Mouse (Mus musculus) CH12.LX (cell line): ENCODE measurements around the gene Adipor2. TPM values are rescaled to one million over a fixed set of nuclear protein-coding genes. Genes with fewer than 3 reads are reported as not detected.

Experiments used
- DNase-seq: peaks from one replicate; pipeline ENCODE4 v3.0.0-alpha.2; 2013; ENCODE audit errors: extremely low read depth
- H3K27ac ChIP-seq: 2 replicates; pipeline ENCODE4 v1.5.1; 2012; ENCODE audit warnings: low read depth, mild to moderate bottlenecking, control low read depth, moderate library complexity; ENCODE audit not compliant: insufficient read depth
- H3K27me3 ChIP-seq: replicated peaks from 2 replicates; pipeline ENCODE3; 2012; ENCODE audit warnings: inconsistent platforms
- H3K36me3 ChIP-seq, 2 experiments: replicated peaks in 1 of 2; 2 replicates each; pipeline versions ENCODE3 to v1.6.1; 2012; ENCODE audit warnings: inconsistent platforms in 1 of 2, low read length in 1 of 2, mild to moderate bottlenecking in 1 of 2, mixed read lengths in 1 of 2, moderate library complexity in 1 of 2; ENCODE audit not compliant: control insufficient read depth in 1 of 2, insufficient read depth in 1 of 2
- H3K4me1 ChIP-seq, 2 experiments: 2 replicates each; pipeline ENCODE4 v1.6.1; 2012; ENCODE audit warnings: inconsistent platforms in 1 of 2, moderate library complexity in 1 of 2; ENCODE audit not compliant: insufficient read depth in 2 of 2, control insufficient read depth in 1 of 2
- H3K4me2 ChIP-seq: 2 replicates; pipeline ENCODE4 v1.6.1; 2012; ENCODE audit warnings: low read depth, mild to moderate bottlenecking, control low read depth; ENCODE audit not compliant: poor library complexity, insufficient read depth, severe bottlenecking
- H3K4me3 ChIP-seq, 3 experiments: fragments of 150-350 bp in 1 of 3; sonication (generic) in 1 of 3; replicated peaks in 1 of 3; 2 replicates each; pipeline versions ENCODE3 to v1.5.1; 2011 to 2012; ENCODE audit warnings: low read depth in 2 of 3, low read length in 2 of 3, mild to moderate bottlenecking in 2 of 3, moderate library complexity in 2 of 3, control low read depth in 1 of 3, improper control_type of control experiment in 1 of 3, inconsistent platforms in 1 of 3, mixed read lengths in 1 of 3; ENCODE audit not compliant: poor library complexity in 1 of 3
- H3K79me2 ChIP-seq: replicated peaks from 2 replicates; pipeline ENCODE4 v1.6.1; 2012; ENCODE audit warnings: mild to moderate bottlenecking, moderate library complexity; ENCODE audit not compliant: control insufficient read depth, poor library complexity, insufficient read depth, severe bottlenecking; ENCODE audit errors: extremely low read depth
- H3K9ac ChIP-seq: 2 replicates; pipeline ENCODE4 v1.6.1; 2012; ENCODE audit warnings: low read depth, mild to moderate bottlenecking, control low read depth, moderate library complexity; ENCODE audit not compliant: insufficient read depth
- H3K9me3 ChIP-seq: replicated peaks from 2 replicates; pipeline ENCODE3; 2012; ENCODE audit warnings: low read length, inconsistent platforms, mixed read lengths
- BHLHE40 ChIP-seq: IDR thresholded peaks from 2 replicates; pipeline ENCODE4 v1.6.1; 2011; ENCODE audit warnings: mild to moderate bottlenecking, low read depth, low read length, improper control_type of control experiment
- CTCF ChIP-seq, 2 experiments: IDR thresholded peaks in 1 of 2; conservative IDR thresholded peaks in 1 of 2; 2 replicates each; pipeline ENCODE4 v1.5.1; 2011 to 2012; ENCODE audit warnings: low read depth in 2 of 2, low read length in 2 of 2, improper control_type of control experiment in 1 of 2, inconsistent platforms in 1 of 2, mild to moderate bottlenecking in 1 of 2, moderate library complexity in 1 of 2
- ELF1 ChIP-seq: IDR thresholded peaks from 2 replicates; pipeline ENCODE4 v1.6.1; 2014; ENCODE audit warnings: low read depth, mild to moderate bottlenecking, inconsistent platforms, low read length, improper control_type of control experiment
- EP300 ChIP-seq: IDR thresholded peaks from 2 replicates; pipeline ENCODE4 v1.6.1; 2011; ENCODE audit warnings: low read length, improper control_type of control experiment
- GABPA ChIP-seq: IDR thresholded peaks from 2 replicates; pipeline ENCODE4 v1.6.1; 2012; ENCODE audit warnings: low read depth, low read length, improper control_type of control experiment, inconsistent platforms; ENCODE audit not compliant: insufficient replicate concordance
- HCFC1 ChIP-seq: IDR thresholded peaks from 2 replicates; pipeline ENCODE4 v1.6.1; 2012; ENCODE audit warnings: low read depth, mild to moderate bottlenecking, inconsistent platforms, low read length, improper control_type of control experiment
- IRF4 ChIP-seq: IDR thresholded peaks from 2 replicates; pipeline ENCODE4 v1.6.1; 2014; ENCODE audit warnings: low read depth, mild to moderate bottlenecking, inconsistent platforms, low read length, improper control_type of control experiment
- JUND ChIP-seq: conservative IDR thresholded peaks from 2 replicates; pipeline ENCODE4 v1.6.1; 2011; ENCODE audit warnings: low read depth, low read length, improper control_type of control experiment
- KAT2A ChIP-seq: IDR thresholded peaks from 2 replicates; pipeline ENCODE4 v1.6.1; 2012; ENCODE audit warnings: low read length, improper control_type of control experiment, inconsistent platforms; ENCODE audit not compliant: insufficient replicate concordance
- MAFK ChIP-seq: IDR thresholded peaks from 2 replicates; pipeline ENCODE4 v1.6.1; 2011; ENCODE audit warnings: low read length, improper control_type of control experiment; ENCODE audit not compliant: insufficient replicate concordance
- MEF2A ChIP-seq: IDR thresholded peaks from 2 replicates; pipeline ENCODE4 v1.6.1; 2014; ENCODE audit warnings: low read depth, mild to moderate bottlenecking, inconsistent platforms, low read length, improper control_type of control experiment, borderline replicate concordance
- NELFE ChIP-seq: IDR thresholded peaks from 2 replicates; pipeline ENCODE4 v1.6.1; 2011; ENCODE audit warnings: low read depth, low read length, improper control_type of control experiment
- SIN3A ChIP-seq: IDR thresholded peaks from 2 replicates; pipeline ENCODE4 v1.6.1; 2012; ENCODE audit warnings: low read length, improper control_type of control experiment, inconsistent platforms
- TBP ChIP-seq: conservative IDR thresholded peaks from 2 replicates; pipeline ENCODE4 v1.6.1; 2011; ENCODE audit warnings: low read depth, low read length, improper control_type of control experiment
- TCF12 ChIP-seq: IDR thresholded peaks from 2 replicates; pipeline ENCODE4 v1.6.1; 2014; ENCODE audit warnings: low read depth, mild to moderate bottlenecking, inconsistent platforms, low read length, improper control_type of control experiment
- USF1 ChIP-seq: IDR thresholded peaks from 2 replicates; pipeline ENCODE4 v1.6.1; 2014; ENCODE audit warnings: low read depth, mild to moderate bottlenecking, inconsistent platforms, low read length, improper control_type of control experiment
- ZC3H11A ChIP-seq: IDR thresholded peaks from 2 replicates; pipeline ENCODE4 v1.6.1; 2012; ENCODE audit warnings: low read depth, mild to moderate bottlenecking, inconsistent platforms, low read length, improper control_type of control experiment
- ZMIZ1 ChIP-seq: IDR thresholded peaks from 2 replicates; pipeline ENCODE4 v1.6.1; 2012; ENCODE audit warnings: low read depth, mild to moderate bottlenecking, inconsistent platforms, low read length, improper control_type of control experiment
- dilution Hi-C: fragments of 300-500 bp; cut with MboI; formaldehyde crosslinking; loops from 2 replicates; pipeline ENCODE4 v1.14.3; 2020; ENCODE audit warnings: low sequenced_read_pairs; ENCODE audit not compliant: extremely low pct_unique_long_range_greater_than_20kb, extremely low pct_ligation_motif_present
- in situ Hi-C: fragments of 300-500 bp; cut with MboI; formaldehyde crosslinking; loops from 3 replicates; pipeline ENCODE4 v1.14.3; 2019; ENCODE audit warnings: low sequenced_read_pairs, low pct_ligation_motif_present, low pct_unique_long_range_greater_than_20kb, mixed read lengths
- polyA plus RNA-seq: library from polyadenylated mRNA; unstranded; fragments of >175 nt; gene quantifications from 2 replicates; pipeline ENCODE4 v1.2.1, GENCODE M21; 2012; ENCODE audit warnings: low read depth; ENCODE audit not compliant: insufficient read length
- total RNA-seq, 2 experiments: library from RNA; depleted of rRNA; stranded (reverse); fragments of 300-350 nt in 1 of 2; fragments of >200 nt in 1 of 2; gene quantifications; 2 replicates each; pipeline ENCODE4 v1.2.3; 2012 to 2014

The Adipor2 gene
- total and polyA plus RNA-seq, 3 experiments = 29.8 to 43.5 (median 40.3) TPM

DNA sequence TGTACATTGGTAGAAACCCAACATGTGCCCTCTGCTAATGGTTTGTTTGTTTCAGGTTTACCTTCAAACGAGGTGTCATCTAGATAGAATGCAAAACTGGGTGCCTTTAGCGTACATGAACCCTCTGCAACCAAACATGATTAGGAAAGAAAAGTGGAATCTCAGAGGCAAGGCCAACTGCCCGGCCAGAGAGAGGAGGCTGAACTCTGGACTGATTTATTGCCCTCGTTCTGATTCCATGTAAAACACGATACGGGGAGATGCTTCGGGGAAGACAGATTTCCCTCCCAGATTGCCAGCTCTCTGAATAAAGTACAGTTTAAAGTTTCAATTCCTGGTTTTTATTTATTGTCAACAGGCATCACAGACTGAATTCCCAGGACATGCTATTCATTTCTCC is 12.2 kb downstream of the Adipor2 start:
- Histone ChIP-seq H3K27ac (no peak overlapping the region), H3K36me3 (no peaks in the 10 kb centered on the region), H3K79me2 (no peaks in the 10 kb centered on the region), H3K9me3 (no peaks in the 10 kb centered on the region), H3K4me1 (peaks cover 0 to 19% of the 10 kb centered on the region in 2 experiments; a peak in 3 of 4 replicates), H3K27me3 (no peaks in the 10 kb centered on the region), H3K4me2 (no peak overlapping the region), H3K9ac (no peak overlapping the region), H3K4me3 (no peak overlapping the region)
- in situ Hi-C loops = no loop called here
- dilution Hi-C loops = no loop called here
- TF ChIP-seq HCFC1 (no peak), MEF2A (no peak), ELF1 (no peak)
- DNase-seq = no peak

- in situ Hi-C loops (no loop called here), dilution Hi-C loops (no loop called here)
- peaks cover 0 to 19% of the 10 kb centered on the region in 2 experiments; a peak in 3 of 4 replicates for H3K4me1 ChIP-seq
- H3K27me3 ChIP-seq = no peaks in the 10 kb centered on the region
- no peak overlapping the region for H3K9ac ChIP-seq
- H3K27ac ChIP-seq = no peak overlapping the region
- no peak for DNase-seq
- no peaks in the 10 kb centered on the region for H3K9me3 ChIP-seq
- no peaks in the 10 kb centered on the region for H3K36me3 ChIP-seq
- H3K4me3 ChIP-seq = no peak overlapping the region
- TF ChIP-seq BHLHE40 (no peak), CTCF (conservative IDR thresholded peaks at IDR 0.05 in 1 of 2, IDR thresholded peaks at IDR 0.05 in 1 of 2; ENCODE audit: low read depth in 2 of 2, low read length in 2 of 2) (no peak), TBP (no peak), ZMIZ1 (no peak), JUND (no peak), TCF12 (no peak), KAT2A (no peak), SIN3A (no peak), USF1 (no peak), IRF4 (no peak), ZC3H11A (no peak), EP300 (no peak), MAFK (no peak), GABPA (no peak), NELFE (no peak)
- no peak overlapping the region for H3K4me2 ChIP-seq
- H3K79me2 ChIP-seq = no peaks in the 10 kb centered on the region
Observed at GRCm38 (mm10) chr6:119404854-119405253, 12.7 kb downstream of the Adipor2 start.
